Mouse (Mus musculus) liver, embryonic 12.5 days (tissue): ENCODE results near the gene Gas2l2. TPM values are rescaled to one million over a fixed set of nuclear protein-coding genes. Genes with fewer than 3 reads are reported as not detected.
A peak's percentile ranks its signal among the peaks of the same experiment; 100 is the strongest.

ENCODE experiments used
- ATAC-seq: fragments of 200-750 bp; cut with Nextera tagmentation; 2 replicates; pipeline ENCODE4 v1.8.0; 2017; ENCODE audit warnings: moderate number of reproducible peaks, mild to moderate bottlenecking, moderate library complexity
- H3K27ac ChIP-seq: fragments of 300-500 bp; sonication (generic); 2 replicates; pipeline ENCODE4 v1.5.1; 2016; ENCODE audit warnings: mild to moderate bottlenecking
- H3K27me3 ChIP-seq: fragments of 300-500 bp; sonication (generic); replicated peaks from 2 replicates; pipeline ENCODE4 v1.6.1; 2016; ENCODE audit warnings: mild to moderate bottlenecking, moderate library complexity
- H3K36me3 ChIP-seq: fragments of 300-500 bp; sonication (generic); 2 replicates; pipeline ENCODE4 v1.6.1; 2016; ENCODE audit warnings: mild to moderate bottlenecking, moderate library complexity
- H3K4me1 ChIP-seq: fragments of 300-500 bp; sonication (generic); 2 replicates; pipeline ENCODE4 v1.6.1; 2016
- H3K4me2 ChIP-seq: fragments of 300-500 bp; sonication (generic); 2 replicates; pipeline ENCODE4 v1.6.1; 2016; ENCODE audit warnings: mild to moderate bottlenecking, moderate library complexity
- H3K4me3 ChIP-seq: fragments of 300-500 bp; sonication (generic); 2 replicates; pipeline ENCODE4 v1.5.1; 2016; ENCODE audit warnings: mild to moderate bottlenecking, moderate library complexity
- H3K9ac ChIP-seq: fragments of 300-500 bp; sonication (generic); 2 replicates; pipeline ENCODE4 v1.6.1; 2016; ENCODE audit warnings: mild to moderate bottlenecking, moderate library complexity
- H3K9me3 ChIP-seq: fragments of 300-500 bp; sonication (generic); replicated peaks from 2 replicates; pipeline ENCODE4 v1.6.1; 2016; ENCODE audit warnings: mild to moderate bottlenecking, moderate library complexity
- WGBS: fragments of 180-500 bp; shearing (Covaris S2); methylation state at CpG from one replicate; pipeline ENCODE4 v1.1.7; 2016; ENCODE audit not compliant: insufficient replicate concordance; 5-methylcytosine and 5-hydroxymethylcytosine counted together
- polyA plus RNA-seq: library from polyadenylated mRNA; unstranded; fragments of >200 nt; fragmentation: Nextera tagmentation; extraction: Ambion mirVana; gene quantifications from 2 replicates; pipeline ENCODE4 v1.2.1, GENCODE M21; 2016

Gas2l2 gene
- polyA plus RNA-seq, 1 experiment from 2014 or later = not detected

- Histone ChIP-seq H3K4me3 (no peak overlapping the region), H3K27me3 (peaks cover 21% of the 10 kb centered on the region), H3K4me2 (no peak overlapping the region), H3K9ac (no peak overlapping the region), H3K4me1 (peaks cover 30% of the 10 kb centered on the region), H3K27ac (no peak overlapping the region), H3K36me3 (no peaks in the 10 kb centered on the region), H3K9me3 (no peaks in the 10 kb centered on the region)
- no peak for ATAC-seq
- 43% methylated on average over 3 of the region's 3 CpGs for WGBS
Observed at GRCm38 (mm10) chr11:83455608-83456007, 26.4 kb upstream of the Gas2l2 start.

- Histone ChIP-seq H3K27me3 (peaks cover 24% of the 10 kb centered on the region; the same call in 1 of the 2 replicates), H3K4me1 (peaks cover 30% of the 10 kb centered on the region), H3K4me3 (no peak overlapping the region), H3K4me2 (no peak overlapping the region), H3K9me3 (no peaks in the 10 kb centered on the region), H3K36me3 (no peaks in the 10 kb centered on the region), H3K27ac (no peak overlapping the region), H3K9ac (no peak overlapping the region)
- 8% methylated on average over 4 of the region's 4 CpGs for WGBS
- no peak for ATAC-seq
Observed at GRCm38 (mm10) chr11:83454548-83454947, 25.3 kb upstream of the Gas2l2 start.

- H3K27ac ChIP-seq = no peak overlapping the region
- no peak overlapping the region for H3K4me3 ChIP-seq
- no peak overlapping the region for H3K9ac ChIP-seq
- 72% methylated on average over 10 of the region's 10 CpGs for WGBS
- ATAC-seq = no peak
- H3K4me1 ChIP-seq = peaks cover 43% of the 10 kb centered on the region
- H3K9me3 ChIP-seq = no peaks in the 10 kb centered on the region
- H3K4me2 ChIP-seq = no peak overlapping the region
- peaks cover 49% of the 10 kb centered on the region for H3K27me3 ChIP-seq
- H3K36me3 ChIP-seq = no peaks in the 10 kb centered on the region
Observed at GRCm38 (mm10) chr11:83451281-83451680, 22.0 kb upstream of the Gas2l2 start.

GRCm38 (mm10) chr11:83450550-83450949 lies 21.3 kb upstream of the Gas2l2 start:
- no peak overlapping the region for H3K27ac ChIP-seq
- peaks cover 52% of the 10 kb centered on the region for H3K27me3 ChIP-seq
- H3K4me1 ChIP-seq = peaks cover 36% of the 10 kb centered on the region
- no peaks in the 10 kb centered on the region for H3K9me3 ChIP-seq
- WGBS = 31% methylated on average over 1 of the region's 1 CpGs
- no peaks in the 10 kb centered on the region for H3K36me3 ChIP-seq
- no peak overlapping the region for H3K9ac ChIP-seq
- no peak overlapping the region for H3K4me2 ChIP-seq
- no peak overlapping the region for H3K4me3 ChIP-seq
- no peak for ATAC-seq

- no peaks in the 10 kb centered on the region for H3K9me3 ChIP-seq
- H3K4me2 ChIP-seq = no peak overlapping the region
- 27% methylated on average over 4 of the region's 4 CpGs for WGBS
- H3K4me3 ChIP-seq = no peak overlapping the region
- H3K27ac ChIP-seq = no peak overlapping the region
- ATAC-seq = no peak
- peaks cover 30% of the 10 kb centered on the region for H3K4me1 ChIP-seq
- peaks cover 64% of the 10 kb centered on the region for H3K27me3 ChIP-seq
- H3K9ac ChIP-seq = no peak overlapping the region
- H3K36me3 ChIP-seq = no peaks in the 10 kb centered on the region
Observed at GRCm38 (mm10) chr11:83449298-83449697, 20.0 kb upstream of the Gas2l2 start.

GRCm38 (mm10) chr11:83448927-83449236 lies 19.6 kb upstream of the Gas2l2 start:
- Histone ChIP-seq H3K4me3 (no peak overlapping the region), H3K9me3 (no peaks in the 10 kb centered on the region), H3K4me2 (no peak overlapping the region), H3K27me3 (peaks cover 68% of the 10 kb centered on the region), H3K27ac (no peak overlapping the region), H3K36me3 (no peaks in the 10 kb centered on the region), H3K9ac (no peak overlapping the region), H3K4me1 (peaks cover 32% of the 10 kb centered on the region)
- ATAC-seq = no peak

- WGBS = 28% methylated on average over 16 of the region's 16 CpGs
- no peak overlapping the region for H3K4me3 ChIP-seq
- H3K27ac ChIP-seq = no peak overlapping the region
- H3K36me3 ChIP-seq = no peaks in the 10 kb centered on the region
- peaks cover 35% of the 10 kb centered on the region for H3K4me1 ChIP-seq
- 0 out of 2 replicates have a peak, but pooled peaks have one; percentile 47 for ATAC-seq
- no peaks in the 10 kb centered on the region for H3K9me3 ChIP-seq
- H3K4me2 ChIP-seq = no peak overlapping the region
- H3K27me3 ChIP-seq = peaks cover 74% of the 10 kb centered on the region
- H3K9ac ChIP-seq = no peak overlapping the region
Observed at GRCm38 (mm10) chr11:83448021-83448926, 19.0 kb upstream of the Gas2l2 start.

GRCm38 (mm10) chr11:83447612-83448011 lies 18.4 kb upstream of the Gas2l2 start:
- no peak overlapping the region for H3K4me3 ChIP-seq
- no peak overlapping the region for H3K27ac ChIP-seq
- H3K4me1 ChIP-seq = peaks cover 38% of the 10 kb centered on the region
- no peak overlapping the region for H3K4me2 ChIP-seq
- ATAC-seq = 0 out of 2 replicates have a peak, but pooled peaks have one; percentile 9
- peaks cover 81% of the 10 kb centered on the region for H3K27me3 ChIP-seq
- 67% methylated on average over 10 of the region's 10 CpGs for WGBS
- no peak overlapping the region for H3K9ac ChIP-seq
- H3K36me3 ChIP-seq = no peaks in the 10 kb centered on the region
- no peaks in the 10 kb centered on the region for H3K9me3 ChIP-seq

GRCm38 (mm10) chr11:83445001-83445400 lies 15.7 kb upstream of the Gas2l2 start:
- no peak overlapping the region for H3K27ac ChIP-seq
- 15% methylated on average over 19 of the region's 19 CpGs for WGBS
- no peak for ATAC-seq

GRCm38 (mm10) chr11:83443824-83444223 lies 14.6 kb upstream of the Gas2l2 start:
- no peaks in the 10 kb centered on the region for H3K36me3 ChIP-seq
- H3K4me1 ChIP-seq = peaks cover 47% of the 10 kb centered on the region
- WGBS = 1% methylated on average over 7 of the region's 7 CpGs
- no peaks in the 10 kb centered on the region for H3K9me3 ChIP-seq
- no peak overlapping the region for H3K27ac ChIP-seq
- ATAC-seq = no peak
- H3K4me3 ChIP-seq = no peak overlapping the region
- no peak overlapping the region for H3K9ac ChIP-seq
- H3K27me3 ChIP-seq = peaks cover 88% of the 10 kb centered on the region
- H3K4me2 ChIP-seq = no peak overlapping the region

More at GRCm38 (mm10) chr11:83445001-83445400, 15.7 kb upstream of the Gas2l2 start:
- Histone ChIP-seq H3K9me3 (no peaks in the 10 kb centered on the region), H3K27me3 (peaks cover 91% of the 10 kb centered on the region), H3K4me3 (peak overlapping the region; percentile 10), H3K4me1 (peaks cover 49% of the 10 kb centered on the region), H3K36me3 (no peaks in the 10 kb centered on the region), H3K9ac (no peak overlapping the region), H3K4me2 (peak overlapping the region; percentile 53)

GRCm38 (mm10) chr11:83442596-83443267 lies 13.5 kb upstream of the Gas2l2 start:
- peaks cover 82% of the 10 kb centered on the region for H3K27me3 ChIP-seq
- H3K9ac ChIP-seq = no peak overlapping the region
- H3K4me2 ChIP-seq = peak overlapping the region; percentile 44
- no peaks in the 10 kb centered on the region for H3K9me3 ChIP-seq
- H3K4me1 ChIP-seq = peaks cover 36% of the 10 kb centered on the region
- no peak overlapping the region for H3K27ac ChIP-seq
- H3K36me3 ChIP-seq = no peaks in the 10 kb centered on the region
- 11% methylated on average over 29 of the region's 29 CpGs for WGBS
- ATAC-seq = no peak
- peak overlapping the region; percentile 25; the same call in 1 of the 2 replicates for H3K4me3 ChIP-seq

GRCm38 (mm10) chr11:83441235-83441634 lies 12.0 kb upstream of the Gas2l2 start:
- Histone ChIP-seq H3K27ac (no peak overlapping the region), H3K9ac (no peak overlapping the region), H3K36me3 (no peaks in the 10 kb centered on the region), H3K27me3 (peaks cover 67% of the 10 kb centered on the region), H3K9me3 (no peaks in the 10 kb centered on the region), H3K4me3 (peak overlapping the region; percentile 69; the same call in 1 of the 2 replicates), H3K4me2 (peak overlapping the region; percentile 98), H3K4me1 (peaks cover 32% of the 10 kb centered on the region)
- ATAC-seq = no peak
- 47% methylated on average over 7 of the region's 7 CpGs for WGBS
